Mouse (Mus musculus) mouse embryonic stem cell (cell line): Measurements from ENCODE around the gene Ttc33.

Source experiments
- in situ Hi-C, 2 experiments: fragments of 300-500 bp; cut with MboI; formaldehyde crosslinking; loops; 1 replicate in 1 of 2; 3 replicates in 1 of 2; pipeline ENCODE4 v1.14.3; 2019 to 2020; ENCODE audit warnings: low sequenced_read_pairs in 2 of 2, low pct_unique_long_range_greater_than_20kb in 1 of 2, mixed read lengths in 1 of 2; ENCODE audit not compliant: unreplicated experiment in 1 of 2

Ttc33 gene

GRCm38 (mm10) chr15:5165121-5165773, 20.1 kb upstream of the Ttc33 start:
- in situ Hi-C loops: no loop called here

- in situ Hi-C loops: no loop called here
Measured at GRCm38 (mm10) chr15:5173217-5173820, 12.0 kb upstream of the Ttc33 start.

GRCm38 (mm10) chr15:5184668-5185330, 526 bp upstream of the Ttc33 start:
- in situ Hi-C loops: no loop called here

GRCm38 (mm10) chr15:5186293-5186675, 959 bp downstream of the Ttc33 start:
- in situ Hi-C loops: no loop called here

GRCm38 (mm10) chr15:5187116-5187515, 1.8 kb downstream of the Ttc33 start:
- in situ Hi-C loops: no loop called here

GRCm38 (mm10) chr15:5188029-5188428, 2.7 kb downstream of the Ttc33 start:
- in situ Hi-C loops: no loop called here

- in situ Hi-C loops: no loop called here
Measured at GRCm38 (mm10) chr15:5189504-5190093, 4.3 kb downstream of the Ttc33 start.

- in situ Hi-C loops: no loop called here
Measured at GRCm38 (mm10) chr15:5193833-5194232, 8.5 kb downstream of the Ttc33 start.

GRCm38 (mm10) chr15:5194446-5194845, 9.1 kb downstream of the Ttc33 start:
- in situ Hi-C loops: no loop called here

- in situ Hi-C loops: no loop called here
Measured at GRCm38 (mm10) chr15:5194931-5195330, 9.6 kb downstream of the Ttc33 start.

- in situ Hi-C loops: no loop called here
Measured at GRCm38 (mm10) chr15:5195987-5196514, 10.7 kb downstream of the Ttc33 start.

- in situ Hi-C loops: no loop called here
Measured at GRCm38 (mm10) chr15:5196691-5197090, 11.4 kb downstream of the Ttc33 start.

- in situ Hi-C loops: no loop called here
Measured at GRCm38 (mm10) chr15:5205222-5205621, 19.9 kb downstream of the Ttc33 start.

GRCm38 (mm10) chr15:5209116-5209515, 23.8 kb downstream of the Ttc33 start:
- in situ Hi-C loops: no loop called here

- in situ Hi-C loops: no loop called here
Measured at GRCm38 (mm10) chr15:5220491-5220890, 35.2 kb downstream of the Ttc33 start.

- in situ Hi-C loops: loop anchor here (25.0 kb wide), 4 partner anchors 682 to 982 kb away; no protein-coding TSS in a partner anchor
Measured at GRCm38 (mm10) chr15:5230746-5231145, 45.4 kb downstream of the Ttc33 start.

GRCm38 (mm10) chr15:5234659-5235058, 49.3 kb downstream of the Ttc33 start:
- in situ Hi-C loops: loop anchor here (25.0 kb wide), 4 partner anchors 678 to 978 kb away; no protein-coding TSS in a partner anchor

GRCm38 (mm10) chr15:5235527-5235926, 50.2 kb downstream of the Ttc33 start:
- in situ Hi-C loops: loop anchor here (25.0 kb wide), 4 partner anchors 677 to 977 kb away; no protein-coding TSS in a partner anchor

- in situ Hi-C loops: loop anchor here (25.0 kb wide), 4 partner anchors 676 to 976 kb away; no protein-coding TSS in a partner anchor
Measured at GRCm38 (mm10) chr15:5236538-5236937, 51.2 kb downstream of the Ttc33 start.
